Mouse (Mus musculus) forebrain, embryonic 10.5 days (tissue): ENCODE measurements around the gene Gabpb1. TPM values are rescaled to one million over a fixed set of nuclear protein-coding genes. Genes with fewer than 3 reads are reported as not detected.

ENCODE experiments used
- DNase-seq: peaks from one replicate; pipeline ENCODE4 v3.0.0-alpha.2; 2017; ENCODE audit warnings: low spot score; ENCODE audit errors: extremely low spot score
- H3K27ac ChIP-seq: fragments of 300-500 bp; sonication (generic); 2 replicates; pipeline ENCODE4 v1.5.1; 2016; ENCODE audit warnings: mild to moderate bottlenecking
- H3K27me3 ChIP-seq: fragments of 300-500 bp; sonication (generic); 2 replicates; pipeline ENCODE4 v1.6.1; 2016; ENCODE audit warnings: mild to moderate bottlenecking; ENCODE audit not compliant: poor library complexity, severe bottlenecking
- H3K36me3 ChIP-seq: fragments of 300-500 bp; sonication (generic); replicated peaks from 2 replicates; pipeline ENCODE4 v1.6.1; 2016; ENCODE audit warnings: mild to moderate bottlenecking, moderate library complexity
- H3K4me1 ChIP-seq: fragments of 300-500 bp; sonication (generic); 2 replicates; pipeline ENCODE4 v1.6.1; 2016
- H3K4me3 ChIP-seq: fragments of 300-500 bp; sonication (generic); 2 replicates; pipeline ENCODE4 v1.5.1; 2016; ENCODE audit warnings: mild to moderate bottlenecking, moderate library complexity
- H3K9me3 ChIP-seq: fragments of 300-500 bp; sonication (generic); 2 replicates; pipeline ENCODE4 v1.6.1; 2016; ENCODE audit warnings: mild to moderate bottlenecking, moderate library complexity
- WGBS: fragments of 180-500 bp; shearing (Covaris S2); methylation state at CpG from one replicate; pipeline ENCODE4 v1.1.7; 2016; 5-methylcytosine and 5-hydroxymethylcytosine counted together
- polyA plus RNA-seq: library from polyadenylated mRNA; unstranded; fragments of >200 nt; fragmentation: Nextera tagmentation; extraction: Ambion mirVana; gene quantifications from 2 replicates; pipeline ENCODE4 v1.2.1, GENCODE M21; 2016

The Gabpb1 gene
- polyA plus RNA-seq, 1 experiment from 2014 or later = 77.4 TPM

DNA sequence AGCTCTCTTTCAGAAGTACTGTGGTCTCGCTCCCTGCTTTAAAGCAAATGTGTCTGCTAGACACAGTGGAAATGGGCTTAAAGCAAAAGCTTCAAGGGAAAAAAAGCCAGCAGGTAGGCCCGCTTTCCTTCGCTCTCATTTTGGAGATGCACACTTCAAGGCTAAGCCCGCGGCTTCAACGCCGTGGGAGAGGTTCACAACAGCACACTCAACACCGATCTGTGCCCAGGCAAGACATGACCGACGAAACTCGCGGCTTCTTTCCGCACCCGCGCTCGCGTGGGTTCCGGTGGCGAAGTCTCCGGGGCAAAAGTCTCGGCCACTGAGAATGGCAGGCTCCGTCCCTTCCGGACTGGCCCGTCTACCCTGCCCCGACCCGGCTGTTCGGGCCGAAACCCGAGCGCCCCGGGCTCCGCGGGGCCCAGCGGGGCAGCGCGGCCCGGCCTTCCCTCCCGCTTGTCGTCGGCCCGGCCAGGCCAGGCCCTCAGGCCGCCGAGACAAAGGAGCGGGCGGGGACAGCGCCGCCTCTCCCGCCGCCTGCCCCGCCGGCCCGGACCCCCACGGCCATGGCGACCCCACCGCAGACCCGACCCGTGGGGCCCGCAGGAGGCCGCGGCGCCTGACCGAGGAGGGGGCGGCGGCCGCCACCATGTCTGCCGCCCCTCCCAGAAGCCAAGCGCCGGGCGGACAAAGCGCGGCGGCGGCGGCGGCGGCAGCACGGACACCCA is 1.5 kb downstream of the Gabpb1 start:
- WGBS = under 1% methylated on average over 77 of the region's 77 CpGs
- peak; percentile 66 for DNase-seq

DNA sequence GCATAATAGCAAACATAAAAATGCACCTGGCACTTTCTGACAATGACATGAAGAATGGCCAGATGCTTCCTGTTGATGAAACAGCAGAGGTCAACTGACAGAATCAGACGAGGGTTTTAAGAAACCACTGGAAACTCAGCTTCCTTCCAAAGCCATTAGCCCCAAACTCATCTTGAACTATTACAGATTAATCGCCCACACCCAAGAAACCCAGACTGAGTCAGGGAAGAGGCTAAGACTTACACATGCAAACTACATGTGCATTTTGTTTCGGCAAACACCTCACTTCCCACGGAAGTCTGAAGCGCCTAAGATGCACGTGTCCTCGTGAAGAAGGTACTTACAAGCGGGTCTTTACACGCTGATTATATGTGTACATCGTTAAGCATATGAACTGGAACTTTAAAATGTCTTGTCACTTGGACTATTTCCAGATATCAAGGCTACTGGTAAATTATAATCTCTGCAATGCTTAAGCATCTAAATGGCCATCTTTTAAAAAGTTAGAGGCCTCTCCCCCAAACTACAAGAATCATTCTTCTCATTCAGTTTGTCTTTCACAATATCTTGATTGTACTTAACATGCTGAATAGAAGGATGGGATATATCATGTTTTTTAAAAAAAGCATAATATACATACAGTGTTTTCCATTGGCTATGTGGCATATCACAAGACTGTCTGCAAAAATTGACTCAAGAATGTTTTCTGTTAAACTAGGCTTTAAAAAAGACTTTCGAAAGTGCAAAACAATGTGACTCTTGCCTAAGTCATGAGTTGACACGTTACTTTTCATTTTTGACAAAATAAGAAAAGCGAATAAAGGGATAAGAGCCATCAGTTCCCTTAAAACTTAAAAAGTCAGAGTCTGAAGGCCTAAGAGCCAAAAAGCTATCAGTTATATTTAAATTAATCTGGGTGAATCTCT is 2.6 kb downstream of the Gabpb1 start:
- Histone ChIP-seq H3K9me3 (no peaks in the 10 kb centered on the region), H3K4me1 (peaks cover 34% of the 10 kb centered on the region), H3K27ac (peak overlapping the region; percentile 100), H3K4me3 (peak overlapping the region; percentile 87), H3K27me3 (no peaks in the 10 kb centered on the region), H3K36me3 (peaks cover 40% of the 10 kb centered on the region)
- WGBS = 77% methylated on average over 13 of the region's 13 CpGs
- no peak for DNase-seq

More for the DNA sequence above, 1.5 kb downstream of the Gabpb1 start:
- Histone ChIP-seq H3K27ac (peak overlapping the region; percentile 100), H3K4me3 (peak overlapping the region; percentile 87), H3K4me1 (peaks cover 34% of the 10 kb centered on the region), H3K36me3 (peaks cover 39% of the 10 kb centered on the region), H3K27me3 (no peaks in the 10 kb centered on the region), H3K9me3 (no peaks in the 10 kb centered on the region)

DNA sequence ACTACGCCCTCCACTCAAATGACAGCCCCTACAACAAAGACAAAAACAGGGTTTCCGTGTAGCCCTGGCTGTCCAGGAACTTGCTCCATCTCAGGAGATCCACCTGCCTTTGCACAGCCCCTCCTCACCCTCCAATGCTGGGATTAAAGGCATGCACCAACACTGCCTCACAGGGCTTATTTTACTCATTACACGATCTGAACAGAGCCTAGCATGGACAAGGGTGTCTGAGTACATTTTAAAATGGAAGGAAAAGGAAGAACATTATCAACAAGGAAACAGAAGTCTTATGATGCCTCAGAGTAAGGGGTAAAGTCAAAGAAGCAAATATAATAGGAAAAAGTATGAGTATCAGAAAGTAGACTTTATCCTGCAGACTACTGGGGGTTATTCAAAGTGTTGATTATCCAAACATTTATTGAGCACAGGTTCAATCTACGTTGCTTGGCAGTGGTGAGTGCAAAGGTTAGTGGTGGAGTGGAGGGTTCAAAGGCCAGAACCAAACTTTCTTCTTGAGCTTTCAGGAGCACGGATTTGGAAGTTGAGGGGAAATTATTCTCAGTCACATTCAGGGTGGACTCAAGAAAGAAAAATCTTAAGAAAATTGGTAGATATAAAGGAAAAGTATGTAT is 7.4 kb downstream of the Gabpb1 start:
- WGBS = 92% methylated on average over 5 of the region's 5 CpGs
- H3K4me3 ChIP-seq = no peak overlapping the region
- H3K27ac ChIP-seq = no peak overlapping the region
- no peaks in the 10 kb centered on the region for H3K27me3 ChIP-seq
- H3K4me1 ChIP-seq = peaks cover 20% of the 10 kb centered on the region
- H3K36me3 ChIP-seq = peaks cover 40% of the 10 kb centered on the region
- no peaks in the 10 kb centered on the region for H3K9me3 ChIP-seq
- no peak for DNase-seq

DNA sequence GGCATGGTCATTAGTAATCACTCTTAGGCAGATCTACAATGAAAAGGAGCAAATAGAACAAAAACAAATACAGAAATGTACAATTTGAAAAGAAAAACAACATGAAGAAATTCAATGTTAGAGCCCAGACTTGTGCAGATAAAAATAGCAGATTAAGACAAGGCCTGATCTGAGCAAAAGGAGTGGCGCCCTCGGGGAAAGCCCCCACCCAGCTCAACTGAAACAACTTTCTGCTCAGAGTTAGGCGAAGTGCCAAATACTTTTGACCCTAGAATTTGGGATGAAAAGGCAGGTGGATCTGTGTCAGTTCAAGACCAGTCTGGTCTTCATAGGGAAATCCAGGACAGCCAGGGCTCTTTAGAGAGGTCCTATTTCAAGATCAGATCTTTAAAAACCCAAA is 10.2 kb downstream of the Gabpb1 start:
- WGBS = 93% methylated on average over 3 of the region's 3 CpGs
- Histone ChIP-seq H3K36me3 (peaks cover 34% of the 10 kb centered on the region), H3K4me1 (no peaks in the 10 kb centered on the region), H3K27me3 (no peaks in the 10 kb centered on the region), H3K27ac (no peak overlapping the region), H3K9me3 (no peaks in the 10 kb centered on the region), H3K4me3 (no peak overlapping the region)
- DNase-seq = no peak

DNA sequence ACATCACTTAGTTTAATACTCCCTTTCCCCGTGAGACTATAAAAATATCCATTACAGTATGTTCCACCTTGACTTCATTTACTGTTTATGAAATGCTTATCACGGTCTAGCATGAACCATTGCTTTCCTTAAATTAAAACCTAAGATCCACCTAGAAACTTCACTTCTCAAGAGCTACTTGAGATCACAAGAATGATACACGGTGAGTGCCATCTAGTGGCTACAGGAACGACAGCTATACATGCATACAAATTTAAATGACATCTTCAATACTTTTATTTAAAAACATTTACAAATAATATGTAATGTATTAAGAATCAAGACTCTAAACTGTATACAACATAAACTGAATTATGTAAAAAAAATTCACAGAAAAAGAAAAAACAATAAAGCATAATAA is 12.7 kb downstream of the Gabpb1 start:
- no peaks in the 10 kb centered on the region for H3K27me3 ChIP-seq
- H3K4me3 ChIP-seq = no peak overlapping the region
- H3K4me1 ChIP-seq = no peaks in the 10 kb centered on the region
- H3K27ac ChIP-seq = no peak overlapping the region
- no peak for DNase-seq
- H3K36me3 ChIP-seq = peaks cover 24% of the 10 kb centered on the region
- 71% methylated on average over 4 of the region's 4 CpGs for WGBS
- H3K9me3 ChIP-seq = no peaks in the 10 kb centered on the region

DNA sequence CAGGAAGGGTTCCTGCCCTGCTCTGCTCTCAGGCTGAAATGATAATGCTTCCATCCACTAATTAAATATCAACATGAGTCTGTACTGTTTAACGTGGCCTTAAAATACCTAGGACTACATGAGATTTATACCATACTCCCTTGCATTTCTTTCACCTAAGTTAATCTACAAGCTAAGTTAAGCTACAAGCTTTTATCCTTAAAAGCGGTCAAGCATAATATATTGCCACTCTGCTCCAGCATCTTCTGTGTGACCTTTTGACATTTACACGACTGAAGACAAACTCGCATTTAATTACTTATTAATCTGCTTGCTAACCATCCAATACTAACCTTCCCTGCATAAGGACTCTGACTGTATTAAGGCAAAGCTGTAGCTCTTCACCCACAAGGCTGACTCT is 23.2 kb downstream of the Gabpb1 start:
- no peaks in the 10 kb centered on the region for H3K4me1 ChIP-seq
- H3K36me3 ChIP-seq = peaks cover 93% of the 10 kb centered on the region
- no peaks in the 10 kb centered on the region for H3K27me3 ChIP-seq
- H3K27ac ChIP-seq = no peak overlapping the region
- WGBS = 89% methylated on average over 4 of the region's 4 CpGs
- H3K4me3 ChIP-seq = no peak overlapping the region
- no peaks in the 10 kb centered on the region for H3K9me3 ChIP-seq
- DNase-seq = no peak

DNA sequence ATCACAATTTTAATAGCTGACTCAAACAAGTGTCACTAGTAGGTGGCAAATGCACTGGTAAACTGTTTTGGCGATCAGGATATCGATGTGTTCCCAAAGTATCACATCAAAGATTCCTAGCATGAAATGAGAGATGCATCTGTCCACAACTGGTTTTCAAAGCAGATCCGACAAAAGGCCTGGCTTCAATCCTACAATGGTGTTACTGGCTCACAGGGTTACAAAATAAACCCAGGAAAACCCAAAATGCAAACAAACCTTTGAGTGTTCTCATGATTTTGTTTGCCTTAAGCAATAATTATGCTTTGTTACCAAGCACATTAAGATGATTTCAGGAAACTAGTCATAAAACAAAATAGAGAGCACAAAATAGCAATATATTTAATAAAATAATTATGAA is 28.4 kb downstream of the Gabpb1 start:
- Histone ChIP-seq H3K4me1 (no peaks in the 10 kb centered on the region), H3K27me3 (no peaks in the 10 kb centered on the region), H3K36me3 (peaks cover 99% of the 10 kb centered on the region), H3K27ac (no peak overlapping the region), H3K4me3 (no peak overlapping the region), H3K9me3 (no peaks in the 10 kb centered on the region)
- no peak for DNase-seq
- 97% methylated on average over 3 of the region's 3 CpGs for WGBS

DNA sequence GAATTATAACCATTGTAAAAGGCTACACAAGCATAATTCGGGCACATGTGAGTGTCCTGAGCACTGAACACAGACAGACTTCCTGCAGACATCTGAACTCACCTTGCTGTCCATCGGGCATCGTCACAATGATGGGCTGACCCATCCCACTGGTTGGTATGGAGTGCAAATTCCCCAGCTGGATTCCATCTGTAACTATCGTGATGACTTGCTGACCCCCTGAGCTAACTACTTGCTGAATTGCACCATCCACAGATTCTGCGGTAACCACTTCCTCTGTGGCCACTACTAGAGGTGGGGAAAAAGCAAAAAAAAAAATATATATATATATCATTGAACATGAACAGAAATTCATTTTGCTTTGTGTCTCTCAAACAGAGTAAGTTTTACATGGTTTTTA is 29.7 kb downstream of the Gabpb1 start:
- no peak for DNase-seq
- peaks cover 98% of the 10 kb centered on the region for H3K36me3 ChIP-seq

DNA sequence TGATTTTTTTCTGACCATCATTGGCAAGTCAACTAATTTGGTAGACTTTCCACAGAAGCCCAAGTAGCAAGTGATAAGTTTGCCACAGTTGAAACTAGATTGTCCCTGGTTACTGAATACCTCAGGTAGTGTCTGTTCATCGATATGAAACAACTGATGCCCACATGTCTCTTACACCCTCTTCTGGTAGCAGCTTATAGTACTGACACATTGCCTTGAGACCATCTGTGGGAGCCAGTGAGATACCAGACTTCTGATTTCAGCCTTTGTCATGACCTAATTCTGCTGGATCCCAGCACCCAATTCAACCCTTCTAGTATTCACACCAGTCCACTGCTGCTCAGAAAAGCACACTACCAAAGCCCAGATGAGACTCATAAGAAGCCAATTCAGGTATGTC is 31.4 kb downstream of the Gabpb1 start:
- H3K9me3 ChIP-seq = peaks cover 3% of the 10 kb centered on the region
- H3K27ac ChIP-seq = no peak overlapping the region
- no peaks in the 10 kb centered on the region for H3K27me3 ChIP-seq
- H3K36me3 ChIP-seq = peaks cover 98% of the 10 kb centered on the region
- no peak for DNase-seq
- 94% methylated on average over 1 of the region's 1 CpGs for WGBS
- no peak overlapping the region for H3K4me3 ChIP-seq
- no peaks in the 10 kb centered on the region for H3K4me1 ChIP-seq

More for the DNA sequence above, 29.7 kb downstream of the Gabpb1 start:
- WGBS = 92% methylated on average over 5 of the region's 5 CpGs
- Histone ChIP-seq H3K9me3 (no peaks in the 10 kb centered on the region), H3K4me1 (no peaks in the 10 kb centered on the region), H3K27me3 (no peaks in the 10 kb centered on the region), H3K27ac (no peak overlapping the region), H3K4me3 (no peak overlapping the region)

DNA sequence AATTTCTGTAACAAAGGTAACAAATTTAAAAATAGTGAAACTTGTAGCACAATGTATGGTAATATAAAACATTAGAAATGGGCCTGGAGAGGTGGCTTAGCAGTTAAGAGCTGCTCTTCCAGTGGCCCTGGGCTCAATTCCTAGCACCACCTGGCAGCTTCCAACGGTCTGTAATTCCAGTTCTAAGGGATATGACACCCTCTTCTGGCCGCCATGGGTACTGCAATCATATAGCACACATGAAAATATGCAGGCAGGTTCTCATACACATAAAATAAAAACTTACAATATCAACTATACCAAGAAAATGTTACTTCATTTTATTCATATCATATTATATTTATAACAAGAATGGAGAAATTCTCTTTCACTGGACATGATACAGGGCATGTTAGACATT is 35.8 kb downstream of the Gabpb1 start:
- no peak overlapping the region for H3K4me3 ChIP-seq
- no peaks in the 10 kb centered on the region for H3K4me1 ChIP-seq
- peaks cover 3% of the 10 kb centered on the region for H3K9me3 ChIP-seq
- no peak overlapping the region for H3K27ac ChIP-seq
- peaks cover 90% of the 10 kb centered on the region for H3K36me3 ChIP-seq
- H3K27me3 ChIP-seq = no peaks in the 10 kb centered on the region
- no peak for DNase-seq
- 94% methylated on average over 2 of the region's 2 CpGs for WGBS

DNA sequence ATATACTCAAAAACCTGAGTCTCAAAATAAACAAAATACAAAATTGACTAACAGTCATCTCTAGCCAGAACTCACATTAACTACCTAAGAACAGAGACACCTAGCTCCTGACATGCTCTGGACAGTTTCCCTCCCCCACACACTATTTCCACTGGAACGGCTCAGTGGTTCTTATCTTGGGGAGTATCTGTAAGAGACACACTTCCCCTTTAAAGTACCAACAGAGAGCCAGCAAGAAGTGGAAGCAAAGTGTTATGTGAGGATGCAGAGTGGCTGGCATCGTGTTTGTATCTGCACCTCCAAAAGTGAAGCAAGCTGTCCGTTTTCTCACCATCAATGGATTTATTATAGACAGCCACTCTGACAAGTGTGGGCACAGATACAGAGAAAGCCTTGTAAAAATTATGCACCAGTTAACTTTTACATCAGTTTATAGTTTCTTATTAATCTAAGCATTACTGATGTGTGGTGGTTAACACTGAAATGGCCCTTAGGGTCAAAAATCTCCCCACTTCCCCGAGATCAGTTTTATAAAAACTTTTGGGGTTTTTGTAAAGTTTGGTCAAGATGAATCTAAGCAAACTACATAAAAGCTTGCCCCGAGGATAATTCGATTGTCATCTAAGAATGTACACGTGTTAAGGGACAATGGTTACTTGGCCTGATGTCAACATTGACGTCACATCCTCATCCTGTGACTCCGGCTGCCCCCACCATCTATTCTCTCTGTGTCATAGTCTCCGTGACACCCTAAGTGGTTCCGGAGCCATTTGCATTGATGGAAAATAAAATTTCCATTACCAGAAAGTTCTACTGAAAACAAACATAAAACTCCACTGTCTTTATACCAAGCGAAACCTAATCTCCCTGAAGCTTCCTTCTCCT is 40.0 kb downstream of the Gabpb1 start:
- no peak for DNase-seq

DNA sequence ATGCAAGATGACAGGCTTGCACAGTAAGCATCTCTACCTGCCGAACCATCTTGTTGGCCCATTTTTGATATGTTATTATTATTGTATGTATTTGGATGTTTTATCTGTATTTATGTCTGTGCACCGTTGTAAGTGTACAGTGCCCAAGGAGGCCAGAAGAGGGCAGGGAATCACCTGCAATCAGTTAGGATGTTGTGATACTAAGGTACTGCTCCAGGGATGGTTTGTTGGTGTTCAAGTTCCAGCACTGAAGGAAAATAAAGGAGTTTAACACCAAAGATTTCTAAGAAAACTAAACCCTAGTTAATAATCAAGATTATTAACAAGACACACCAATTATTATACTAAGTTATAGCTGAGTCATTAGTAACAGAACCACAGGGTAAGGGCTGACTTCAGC is 43.0 kb downstream of the Gabpb1 start:
- Histone ChIP-seq H3K4me1 (no peaks in the 10 kb centered on the region), H3K4me3 (no peak overlapping the region), H3K36me3 (peaks cover 87% of the 10 kb centered on the region), H3K27me3 (no peaks in the 10 kb centered on the region), H3K9me3 (no peaks in the 10 kb centered on the region), H3K27ac (no peak overlapping the region)
- 86% methylated on average over 2 of the region's 2 CpGs for WGBS
- no peak for DNase-seq

More for the DNA sequence above, 40.0 kb downstream of the Gabpb1 start:
- H3K4me1 ChIP-seq = no peaks in the 10 kb centered on the region
- H3K4me3 ChIP-seq = no peak overlapping the region
- 90% methylated on average over 12 of the region's 12 CpGs for WGBS
- no peak overlapping the region for H3K27ac ChIP-seq
- peaks cover 3% of the 10 kb centered on the region for H3K9me3 ChIP-seq
- no peaks in the 10 kb centered on the region for H3K27me3 ChIP-seq
- peaks cover 87% of the 10 kb centered on the region for H3K36me3 ChIP-seq
